Mouse (Mus musculus): Measurements from ENCODE around the gene Dclk2.

- TF ChIP-seq GATA1 (IDR thresholded peaks at IDR 0.05; ENCODE audit: low read length) (no peak), TAL1 (IDR thresholded peaks at IDR 0.05; ENCODE audit: low read length) (no peak)
Measured at GRCm38 (mm10) chr3:86768969-86769368, 151.7 kb downstream of the Dclk2 start.
